ENCODE assay signal across 16 mouse cellular contexts in the genomic region with DNA sequence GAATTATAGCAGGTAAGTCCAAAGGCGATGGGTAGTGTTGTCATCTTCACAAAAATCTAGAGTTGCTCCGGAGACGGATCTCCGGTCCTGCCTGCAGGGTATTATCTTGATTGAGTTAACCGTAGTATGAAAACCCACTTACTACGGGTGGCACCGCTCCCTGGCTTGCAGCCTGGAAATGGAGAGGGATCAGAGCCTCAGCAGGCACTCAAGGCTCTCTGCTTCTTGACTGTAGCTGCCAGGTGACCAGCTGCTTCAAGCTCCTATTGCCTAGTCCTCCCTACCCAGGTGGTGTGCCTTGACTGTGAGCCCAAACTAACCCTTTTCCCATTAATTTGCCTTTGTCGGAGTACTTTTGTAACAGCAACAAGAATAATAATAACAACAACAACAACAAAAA. TPM values are rescaled to one million over a fixed set of nuclear protein-coding genes. Genes with fewer than 3 reads are reported as not detected.
DNase-seq lines count a peak whose midpoint lies in the region.
"Had no signal": no experiment of that assay in that cellular context is flagged by ENCODE, and none has a peak within 500 bp of the region (broad histone marks: within the 10 kb centered on the region; RNA-seq: fewer than 3 reads in every experiment).

No protein-coding gene starts in this region.

- peak; percentile 71 for DNase-seq in left cerebral cortex, postnatal 4 days
- no peak for DNase-seq in left cerebral cortex, adult 11 months (ENCODE audit: low spot score)
- DNase-seq in cerebellum, adult 18-20 months = peak; percentile 33 to 50
- peak; percentile 62 for DNase-seq in cerebellum, adult 9-11 months
- DNase-seq in gastrocnemius, postnatal 14 days = peak; percentile 15
- no peak for DNase-seq in urinary bladder, adult 18-20 months (ENCODE audit: low spot score in 2 of 2)
- no peak for DNase-seq in frontal cortex, postnatal 14 days (ENCODE audit: low spot score in 2 of 2)
- no peak for DNase-seq in layer of hippocampus, postnatal 10 days (ENCODE audit: low spot score in 2 of 2)
- DNase-seq: adrenal gland, postnatal 10 days; B cell, adult 2 months; forebrain, postnatal 0 days; heart, adult 18-20 months; heart, postnatal 10 days; kidney, adult 11 months; kidney, postnatal 25 days; liver, postnatal 0 days had no signal

- intact Hi-C loops in left cerebral cortex, postnatal 4 days (cut with DNase I) = no loop called here
- intact Hi-C loops in gastrocnemius, postnatal 14 days (cut with DNase I; ENCODE audit: low total_unique reads) = loop anchor here (10.0 kb wide), 1 partner anchor 65 kb away; a partner anchor contains a TSS

RNA-seq across cellular contexts. Expression of a gene that starts 4.8 kb away (rescaled TPM):
- 10 to 100 TPM; 37.8 to 40.1 TPM for total RNA-seq in left cerebral cortex, postnatal 4 days (2021)
- 100 to 1,000 TPM; 579 to 591 TPM for total RNA-seq in gastrocnemius, postnatal 14 days (2021)
- total RNA-seq in layer of hippocampus, postnatal 10 days (2021) = 10 to 100 TPM; 63.1 to 71.6 TPM

RNA-seq across cellular contexts. Expression of a gene that starts 26.4 kb away (rescaled TPM):
- total RNA-seq in left cerebral cortex, postnatal 4 days (2021) = 10 to 100 TPM; 23.1 to 24.1 TPM
- total RNA-seq in gastrocnemius, postnatal 14 days (2021) = 10 to 100 TPM; 14.3 to 20.1 TPM
- total RNA-seq in layer of hippocampus, postnatal 10 days (2021) = 10 to 100 TPM; 24.1 to 25.0 TPM

RNA-seq across cellular contexts. Expression of a gene that starts 26.7 kb away (rescaled TPM):
- total RNA-seq in left cerebral cortex, postnatal 4 days (2021) = 1 to 10 TPM; 3.2 to 3.6 TPM
- 1 to 10 TPM; 1.8 to 1.9 TPM for total RNA-seq in gastrocnemius, postnatal 14 days (2021)
- total RNA-seq in layer of hippocampus, postnatal 10 days (2021) = 1 to 10 TPM; 3.0 to 3.2 TPM

Comparison
In these comparisons a context has a peak if more than half of its experiments do, and no peak if none do; other contexts are left out.
1. DNase-seq: peak in left cerebral cortex, postnatal 4 days (single experiment), cerebellum, adult 18-20 months (2 of 2), cerebellum, adult 9-11 months (single experiment) and gastrocnemius, postnatal 14 days (single experiment); none in left cerebral cortex, adult 11 months (single experiment), urinary bladder, adult 18-20 months (0 of 2), frontal cortex, postnatal 14 days (0 of 2) and layer of hippocampus, postnatal 10 days (0 of 2).
2. RNA of a gene that starts 4.8 kb away (total RNA-seq): 579 to 591 TPM in gastrocnemius, postnatal 14 days; 63.1 to 71.6 TPM in layer of hippocampus, postnatal 10 days and 37.8 to 40.1 TPM in left cerebral cortex, postnatal 4 days; every median in the first group is over 4 times any median in the second.